1 mouse cellular context compared by ENCODE assay signal in genomic region chr11:78071938-78072337, GRCm38 (mm10).
TF ChIP-seq lines count a peak whose summit lies in the region.

No protein-coding gene starts in this region.

TF ChIP-seq in MEL, 35 proteins besides CTCF, POLR2A, EP300 and RAD21:
- TF ChIP-seq MXI1 (IDR thresholded peaks at IDR 0.05; ENCODE audit: low read depth, low read length): no peak
- no peak for TF ChIP-seq ZKSCAN1 (IDR thresholded peaks at IDR 0.05; ENCODE audit: low read depth, low read length)
- no peak for TF ChIP-seq JUND (IDR thresholded peaks at IDR 0.05; ENCODE audit: low read depth, low read length)
- TF ChIP-seq CHD2 (IDR thresholded peaks at IDR 0.05; ENCODE audit: low read length): no peak
- no peak for TF ChIP-seq ELF1 (IDR thresholded peaks at IDR 0.05; ENCODE audit: low read depth, low read length)
- TF ChIP-seq MAZ (IDR thresholded peaks at IDR 0.05; ENCODE audit: low read depth, low read length): no peak
